Mouse (Mus musculus): ENCODE measurements around the gene E130309D02Rik. TPM values are rescaled to one million over a fixed set of nuclear protein-coding genes. Genes with fewer than 3 reads are reported as not detected.

Gene E130309D02Rik
- polyA plus RNA-seq, 1 experiment, result 29.6 TPM

DNA sequence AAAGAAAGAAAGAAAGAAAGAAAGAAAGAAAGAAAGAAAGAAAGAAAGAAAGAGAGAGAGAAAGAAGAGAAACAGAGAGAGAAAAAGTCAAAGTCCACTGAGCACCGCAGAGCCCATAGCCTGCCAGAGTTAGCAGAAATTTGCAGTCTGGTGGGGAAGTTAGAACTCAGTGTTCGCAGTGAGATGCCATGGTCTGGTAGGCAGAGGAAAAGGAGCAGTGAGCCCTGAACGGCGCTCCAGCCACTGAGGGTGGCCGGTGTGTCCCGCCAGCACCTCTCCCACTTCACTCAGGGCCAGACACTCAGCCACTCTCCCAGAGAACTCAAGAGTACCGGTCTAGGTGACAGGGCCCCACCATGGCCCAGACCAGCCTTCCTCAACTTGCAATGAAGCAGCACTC lies 10.9 kb downstream of the E130309D02Rik start:
- Histone ChIP-seq H3ac (ENCODE audit: control insufficient read depth, insufficient read length, low read depth) (no peak overlapping the region), H3K79me2 (ENCODE audit: control insufficient read depth, insufficient read depth) (peaks cover 30% of the 10 kb centered on the region), H3K27me3 (ENCODE audit: control insufficient read depth, insufficient read depth, insufficient read length) (no peaks in the 10 kb centered on the region), H3K36me3 (ENCODE audit: control insufficient read depth, insufficient read depth) (peaks cover 73% of the 10 kb centered on the region), H3K79me3 (ENCODE audit: low read depth) (peaks cover 27% of the 10 kb centered on the region), H3K4me3 (ENCODE audit: insufficient read depth, poor library complexity, severe bottlenecking) (no peak overlapping the region)
- no peak for TF ChIP-seq MYOD1 (IDR thresholded peaks at IDR 0.05; ENCODE audit: control insufficient read depth, insufficient read length, low read depth)
- TF ChIP-seq CEBPB (IDR thresholded peaks at IDR 0.05; ENCODE audit: low read depth), result no peak
- no peak for TF ChIP-seq USF1 (IDR thresholded peaks at IDR 0.05; ENCODE audit: low read depth)
- TF ChIP-seq FOSL1 (IDR thresholded peaks at IDR 0.05; ENCODE audit: insufficient read depth, low read length, poor library complexity, severe bottlenecking), result no peak
- TF ChIP-seq MYOG (IDR thresholded peaks at IDR 0.05; ENCODE audit: control insufficient read depth, extremely low read depth, insufficient read length), result no peak

GRCm38 (mm10) chr5:143301296-143301695 lies 13.9 kb downstream of the E130309D02Rik start:
- TF ChIP-seq CEBPB (IDR thresholded peaks at IDR 0.05; ENCODE audit: low read depth) (no peak), USF1 (IDR thresholded peaks at IDR 0.05; ENCODE audit: low read depth) (no peak), MAX (IDR thresholded peaks at IDR 0.05) (no peak), FOSL1 (IDR thresholded peaks at IDR 0.05; ENCODE audit: insufficient read depth, low read length, poor library complexity, severe bottlenecking) (no peak), MYOD1 (IDR thresholded peaks at IDR 0.05; ENCODE audit: control insufficient read depth, insufficient read length, low read depth) (no peak), CTCF (IDR thresholded peaks at IDR 0.05; ENCODE audit: control insufficient read depth, insufficient read depth, insufficient read length) (peak; percentile 0)
- Histone ChIP-seq H3K36me3 (ENCODE audit: control insufficient read depth, insufficient read depth) (peaks cover 43% of the 10 kb centered on the region), H3K79me3 (ENCODE audit: low read depth) (peaks cover 21% of the 10 kb centered on the region), H3K79me2 (ENCODE audit: control insufficient read depth, insufficient read depth) (peaks cover 17% of the 10 kb centered on the region), H3ac (ENCODE audit: control insufficient read depth, insufficient read length, low read depth) (no peak overlapping the region), H3K27me3 (ENCODE audit: control insufficient read depth, insufficient read depth, insufficient read length) (no peaks in the 10 kb centered on the region), H3K4me3 (ENCODE audit: insufficient read depth, poor library complexity, severe bottlenecking) (no peak overlapping the region)

GRCm38 (mm10) chr5:143299686-143300085 lies 15.5 kb downstream of the E130309D02Rik start:
- Histone ChIP-seq H3K79me3 (ENCODE audit: low read depth) (peaks cover 9% of the 10 kb centered on the region), H3K27me3 (ENCODE audit: control insufficient read depth, insufficient read depth, insufficient read length) (no peaks in the 10 kb centered on the region), H3K79me2 (ENCODE audit: control insufficient read depth, insufficient read depth) (peaks cover 1% of the 10 kb centered on the region), H3ac (ENCODE audit: control insufficient read depth, insufficient read length, low read depth) (no peak overlapping the region), H3K36me3 (ENCODE audit: control insufficient read depth, insufficient read depth) (peaks cover 28% of the 10 kb centered on the region), H3K4me3 (ENCODE audit: insufficient read depth, poor library complexity, severe bottlenecking) (no peak overlapping the region)
- TF ChIP-seq MAX (IDR thresholded peaks at IDR 0.05), result no peak
- TF ChIP-seq MYOD1 (IDR thresholded peaks at IDR 0.05; ENCODE audit: control insufficient read depth, insufficient read length, low read depth), result no peak

DNA sequence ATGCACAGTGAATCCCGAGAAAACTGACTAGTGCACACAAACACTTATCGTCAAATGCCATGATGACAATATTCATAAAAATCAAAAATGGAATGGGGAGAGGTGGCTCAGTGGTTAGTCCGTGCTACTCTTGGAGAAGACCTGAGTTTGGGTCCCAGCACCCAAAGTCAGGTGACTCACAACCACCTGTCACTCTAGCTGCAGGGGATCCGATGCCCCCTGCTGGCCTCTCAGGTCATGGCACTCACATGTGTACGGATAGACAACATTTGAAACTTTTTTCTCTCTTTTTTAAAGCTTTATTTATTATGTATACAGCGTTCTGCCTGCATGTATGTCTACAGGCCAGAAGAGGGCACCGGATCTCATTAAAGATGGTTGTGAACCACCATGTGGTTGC lies 16.8 kb downstream of the E130309D02Rik start:
- H3K79me3 ChIP-seq (ENCODE audit: low read depth), result peaks cover 2% of the 10 kb centered on the region
- TF ChIP-seq MAX (IDR thresholded peaks at IDR 0.05) (no peak), USF1 (IDR thresholded peaks at IDR 0.05; ENCODE audit: low read depth) (no peak), MYOD1 (IDR thresholded peaks at IDR 0.05; ENCODE audit: control insufficient read depth, insufficient read length, low read depth) (no peak), CTCF (IDR thresholded peaks at IDR 0.05; ENCODE audit: control insufficient read depth, insufficient read depth, insufficient read length) (no peak)
- no peaks in the 10 kb centered on the region for H3K79me2 ChIP-seq (ENCODE audit: control insufficient read depth, insufficient read depth)
- no peak overlapping the region for H3ac ChIP-seq (ENCODE audit: control insufficient read depth, insufficient read length, low read depth)
- no peak overlapping the region for H3K4me3 ChIP-seq (ENCODE audit: insufficient read depth, poor library complexity, severe bottlenecking)
- no peaks in the 10 kb centered on the region for H3K27me3 ChIP-seq (ENCODE audit: control insufficient read depth, insufficient read depth, insufficient read length)
- H3K36me3 ChIP-seq (ENCODE audit: control insufficient read depth, insufficient read depth), result peaks cover 23% of the 10 kb centered on the region

DNA sequence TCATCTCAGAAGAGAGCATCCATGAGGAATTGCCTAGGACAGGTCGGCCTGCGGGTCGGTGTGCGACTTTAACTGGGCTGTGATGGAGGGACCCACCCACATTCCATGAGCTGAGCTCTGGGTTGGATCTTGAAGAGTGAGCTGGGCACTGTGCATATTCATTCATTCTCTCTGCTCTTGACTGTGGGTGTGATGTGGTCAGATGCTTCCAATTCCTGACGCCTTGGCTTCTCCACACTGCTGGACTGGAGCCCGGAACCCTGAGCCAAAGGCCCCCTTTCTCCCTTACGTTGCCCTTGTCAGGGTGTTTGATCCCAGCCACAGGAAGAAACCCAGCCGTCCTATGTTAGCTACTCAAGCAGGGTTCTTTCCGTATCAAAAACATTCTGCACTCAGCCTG lies 17.2 kb downstream of the E130309D02Rik start:
- TF ChIP-seq CEBPB (IDR thresholded peaks at IDR 0.05; ENCODE audit: low read depth), result no peak
- TF ChIP-seq MAX (IDR thresholded peaks at IDR 0.05), result no peak
- TF ChIP-seq CTCF (IDR thresholded peaks at IDR 0.05; ENCODE audit: control insufficient read depth, insufficient read depth, insufficient read length), result no peak
- no peak for TF ChIP-seq MYOG (IDR thresholded peaks at IDR 0.05; ENCODE audit: control insufficient read depth, extremely low read depth, insufficient read length)
- no peak for TF ChIP-seq FOSL1 (IDR thresholded peaks at IDR 0.05; ENCODE audit: insufficient read depth, low read length, poor library complexity, severe bottlenecking)
- no peak for TF ChIP-seq MYOD1 (IDR thresholded peaks at IDR 0.05; ENCODE audit: control insufficient read depth, insufficient read length, low read depth)
- no peak for TF ChIP-seq USF1 (IDR thresholded peaks at IDR 0.05; ENCODE audit: low read depth)
- Histone ChIP-seq H3ac (ENCODE audit: control insufficient read depth, insufficient read length, low read depth) (no peak overlapping the region), H3K4me3 (ENCODE audit: insufficient read depth, poor library complexity, severe bottlenecking) (no peak overlapping the region), H3K27me3 (ENCODE audit: control insufficient read depth, insufficient read depth, insufficient read length) (no peaks in the 10 kb centered on the region), H3K79me2 (ENCODE audit: control insufficient read depth, insufficient read depth) (no peaks in the 10 kb centered on the region), H3K36me3 (ENCODE audit: control insufficient read depth, insufficient read depth) (peaks cover 20% of the 10 kb centered on the region), H3K79me3 (ENCODE audit: low read depth) (no peaks in the 10 kb centered on the region)

DNA sequence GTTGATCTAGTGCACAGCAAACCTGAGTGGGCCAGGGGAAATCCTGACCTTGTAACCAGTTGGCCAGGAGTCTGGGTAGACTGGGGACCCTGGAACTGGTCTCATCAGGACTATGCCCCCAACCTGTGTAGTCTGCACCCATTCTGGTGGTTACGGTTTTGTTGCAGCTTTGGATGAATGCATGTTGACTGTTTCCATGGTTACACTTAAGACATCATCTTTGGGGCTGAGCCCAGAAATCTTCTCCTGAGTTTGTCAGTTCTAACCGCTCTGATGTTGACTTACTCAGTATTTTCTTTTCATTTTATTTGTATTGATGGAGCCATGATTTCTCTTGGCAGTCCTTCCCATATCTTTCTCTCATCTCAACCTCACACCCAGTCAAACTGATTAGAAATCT lies 19.8 kb downstream of the E130309D02Rik start:
- H3K79me3 ChIP-seq (ENCODE audit: low read depth), result no peaks in the 10 kb centered on the region
- no peaks in the 10 kb centered on the region for H3K79me2 ChIP-seq (ENCODE audit: control insufficient read depth, insufficient read depth)
- H3K36me3 ChIP-seq (ENCODE audit: control insufficient read depth, insufficient read depth), result peaks cover 5% of the 10 kb centered on the region
- no peak overlapping the region for H3ac ChIP-seq (ENCODE audit: control insufficient read depth, insufficient read length, low read depth)
- TF ChIP-seq MYOD1 (IDR thresholded peaks at IDR 0.05; ENCODE audit: control insufficient read depth, insufficient read length, low read depth), result no peak
- H3K4me3 ChIP-seq (ENCODE audit: insufficient read depth, poor library complexity, severe bottlenecking), result no peak overlapping the region
- H3K27me3 ChIP-seq (ENCODE audit: control insufficient read depth, insufficient read depth, insufficient read length), result no peaks in the 10 kb centered on the region

Measured in C2C12 (cell line).